Mouse (Mus musculus) erythroblast, embryonic 14.5 days (primary cell): ENCODE results near the gene Arpc2.

ENCODE experiments used
- GATA1 ChIP-seq: IDR thresholded peaks from 2 replicates; pipeline ENCODE4 v1.6.1; 2012; ENCODE audit warnings: low read length, inconsistent platforms, mixed read lengths
- TAL1 ChIP-seq: IDR thresholded peaks from 3 replicates; pipeline ENCODE4 v1.6.1; 2012; ENCODE audit warnings: low read length, inconsistent platforms, mixed read lengths

GRCm38 (mm10) chr1:74219922-74220321 lies 16.0 kb upstream of the Arpc2 start:
- no peak for TF ChIP-seq GATA1
- TF ChIP-seq TAL1, result no peak
